Mouse (Mus musculus) kidney, adult 2 months (tissue): ENCODE measurements around the gene Wwox. TPM values are rescaled to one million over a fixed set of nuclear protein-coding genes. Genes with fewer than 3 reads are reported as not detected.
"Not testable (repeated sequence)": the region's sequence is repeated elsewhere in the genome, so short reads cannot be mapped to it uniquely, and the experiment has no call there.

ENCODE experiments used
- DNase-seq: peaks from one replicate; pipeline ENCODE4 v3.0.0; 2021
- H3K27ac ChIP-seq: fragments of 200-500 bp; 2 replicates; pipeline ENCODE4 v1.5.1; 2012; ENCODE audit warnings: low read depth, low read length, control low read depth, inconsistent platforms; ENCODE audit not compliant: insufficient read depth
- H3K27me3 ChIP-seq: fragments of 200-500 bp; replicated peaks from 2 replicates; pipeline ENCODE4 v1.6.1; 2012; ENCODE audit warnings: mild to moderate bottlenecking, moderate library complexity, low read length, inconsistent platforms; ENCODE audit not compliant: control insufficient read depth, insufficient read depth
- H3K36me3 ChIP-seq: fragments of 200-500 bp; 2 replicates; pipeline ENCODE4 v1.6.1; 2012; ENCODE audit warnings: mild to moderate bottlenecking, moderate library complexity, low read length, inconsistent platforms; ENCODE audit not compliant: control insufficient read depth, insufficient read depth
- H3K4me1 ChIP-seq: fragments of 200-500 bp; 2 replicates; pipeline ENCODE4 v1.6.1; 2011; ENCODE audit warnings: low read length; ENCODE audit not compliant: control insufficient read depth, insufficient read depth
- H3K4me3 ChIP-seq: fragments of 200-500 bp; 2 replicates; pipeline ENCODE4 v1.5.1; 2011; ENCODE audit warnings: mild to moderate bottlenecking, low read depth, low read length, control low read depth; ENCODE audit not compliant: insufficient read depth
- CTCF ChIP-seq: fragments of 200-500 bp; conservative IDR thresholded peaks from 2 replicates; pipeline ENCODE4 v1.5.1; 2011; ENCODE audit warnings: low read depth, mild to moderate bottlenecking, control low read depth, low read length, moderate library complexity, mixed read lengths; ENCODE audit not compliant: insufficient read depth, insufficient read length
- POLR2A ChIP-seq: fragments of 200-500 bp; IDR thresholded peaks from one replicate; pipeline ENCODE4 v1.6.1; 2011; ENCODE audit warnings: low read depth, low read length, control low read depth
- WGBS: fragments of 180-500 bp; shearing (Covaris S2); methylation state at CpG from one replicate; pipeline ENCODE4 v1.1.7; 2018; 5-methylcytosine and 5-hydroxymethylcytosine counted together
- polyA plus RNA-seq: library from polyadenylated mRNA; depleted of rRNA; stranded (reverse); fragments of >200 nt; gene quantifications from 2 replicates; pipeline ENCODE4 v1.2.3, GENCODE M21; 2012

Gene Wwox
- polyA plus RNA-seq, 1 experiment = 15.3 TPM

- Histone ChIP-seq H3K27me3 (no peaks in the 10 kb centered on the region), H3K4me1 (no peaks in the 10 kb centered on the region), H3K27ac (no peak overlapping the region), H3K4me3 (no peak overlapping the region), H3K36me3 (no peaks in the 10 kb centered on the region)
- TF ChIP-seq POLR2A (no peak), CTCF (no peak)
- WGBS = 62% methylated on average over 10 of the region's 10 CpGs
- no peak for DNase-seq
Observed at GRCm38 (mm10) chr8:114814769-114815736, 375.6 kb downstream of the Wwox start.

GRCm38 (mm10) chr8:114816343-114816742 is 376.9 kb downstream of the Wwox start:
- no peak overlapping the region for H3K4me3 ChIP-seq
- WGBS = 66% methylated on average over 12 of the region's 12 CpGs
- DNase-seq = no peak

GRCm38 (mm10) chr8:114816949-114817348 is 377.5 kb downstream of the Wwox start:
- H3K4me1 ChIP-seq = no peaks in the 10 kb centered on the region
- no peak for DNase-seq
- no peaks in the 10 kb centered on the region for H3K36me3 ChIP-seq
- TF ChIP-seq CTCF (no peak), POLR2A (no peak)
- H3K27me3 ChIP-seq = no peaks in the 10 kb centered on the region
- H3K27ac ChIP-seq = no peak overlapping the region
- 72% methylated on average over 4 of the region's 4 CpGs for WGBS
- H3K4me3 ChIP-seq = no peak overlapping the region

More at GRCm38 (mm10) chr8:114816343-114816742, 376.9 kb downstream of the Wwox start:
- no peaks in the 10 kb centered on the region for H3K36me3 ChIP-seq
- TF ChIP-seq CTCF = no peak
- TF ChIP-seq POLR2A = no peak
- H3K4me1 ChIP-seq = no peaks in the 10 kb centered on the region
- H3K27ac ChIP-seq = no peak overlapping the region
- H3K27me3 ChIP-seq = no peaks in the 10 kb centered on the region

- peak; percentile 23 for DNase-seq
- Histone ChIP-seq H3K27me3 (no peaks in the 10 kb centered on the region), H3K36me3 (no peaks in the 10 kb centered on the region), H3K27ac (no peak overlapping the region), H3K4me1 (no peaks in the 10 kb centered on the region), H3K4me3 (no peak overlapping the region)
- TF ChIP-seq POLR2A (no peak), CTCF (no peak)
- WGBS = 46% methylated on average over 8 of the region's 8 CpGs
Observed at GRCm38 (mm10) chr8:114821543-114821942, 382.1 kb downstream of the Wwox start.

- Histone ChIP-seq H3K4me3 (no peak overlapping the region), H3K27ac (no peak overlapping the region)
- WGBS = 74% methylated on average over 8 of the region's 8 CpGs
Observed at GRCm38 (mm10) chr8:114825460-114825859, 386.0 kb downstream of the Wwox start.

GRCm38 (mm10) chr8:114826991-114827390 is 387.5 kb downstream of the Wwox start:
- no peaks in the 10 kb centered on the region for H3K4me1 ChIP-seq
- no peak overlapping the region for H3K4me3 ChIP-seq
- no peaks in the 10 kb centered on the region for H3K36me3 ChIP-seq
- H3K27me3 ChIP-seq = no peaks in the 10 kb centered on the region
- DNase-seq = no peak
- no peak for TF ChIP-seq POLR2A
- no peak for TF ChIP-seq CTCF
- no peak overlapping the region for H3K27ac ChIP-seq
- WGBS = 93% methylated on average over 5 of the region's 5 CpGs

More at GRCm38 (mm10) chr8:114825460-114825859, 386.0 kb downstream of the Wwox start:
- H3K4me1 ChIP-seq = no peaks in the 10 kb centered on the region
- no peak for DNase-seq
- H3K27me3 ChIP-seq = no peaks in the 10 kb centered on the region
- H3K36me3 ChIP-seq = no peaks in the 10 kb centered on the region
- no peak for TF ChIP-seq CTCF

GRCm38 (mm10) chr8:114827810-114828209 is 388.4 kb downstream of the Wwox start:
- H3K36me3 ChIP-seq, H3K27me3 ChIP-seq, H3K27ac ChIP-seq, H3K4me3 ChIP-seq, DNase-seq, H3K4me1 ChIP-seq: not testable (repeated sequence)
- WGBS = 57% methylated on average over 1 of the region's 1 CpGs
